Mouse (Mus musculus): ENCODE measurements around the gene Cpm. TPM values are rescaled to one million over a fixed set of nuclear protein-coding genes. Genes with fewer than 3 reads are reported as not detected.

The Cpm gene
- polyA plus RNA-seq, 1 experiment from 2014 or later, result 57.7 TPM

DNA sequence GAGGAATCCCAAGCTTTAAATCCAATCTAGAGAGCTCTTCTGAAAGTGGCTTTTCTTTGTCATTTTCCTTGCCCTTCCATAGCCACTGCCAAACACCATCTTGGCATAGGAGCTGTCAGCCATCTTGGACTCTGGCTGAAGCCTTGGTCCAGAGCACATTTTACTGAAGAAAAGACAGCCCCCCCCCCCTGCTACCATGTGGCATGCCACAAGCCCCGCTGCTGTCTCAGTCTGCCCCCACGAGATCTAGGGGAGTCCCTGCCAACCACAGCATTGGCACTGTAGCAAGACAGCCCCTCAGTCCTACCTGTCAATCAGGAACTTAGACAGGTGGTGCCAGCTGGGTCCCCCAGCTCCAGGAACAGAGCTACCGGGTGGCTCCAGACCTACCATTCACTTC, 52.2 kb downstream of the Cpm start:
- Histone ChIP-seq H3K4me1 (0 out of 2 replicates have a peak, but pooled peaks cover 3% of the 10 kb centered on the region), H3K9me3 (no peaks in the 10 kb centered on the region), H3K36me3 (0 out of 2 replicates have a peak, but pooled peaks cover 3% of the 10 kb centered on the region), H3K27ac (no peak overlapping the region), H3K27me3 (replicated peaks) (no peaks in the 10 kb centered on the region), H3K9ac (no peak overlapping the region), H3K4me2 (no peak overlapping the region), H3K4me3 (replicated peaks) (no peak overlapping the region)
- WGBS, result 93% methylated on average over 3 of the region's 3 CpGs
- ATAC-seq (ENCODE audit: insufficient read depth, low FRiP score, low read depth), result no peak

DNA sequence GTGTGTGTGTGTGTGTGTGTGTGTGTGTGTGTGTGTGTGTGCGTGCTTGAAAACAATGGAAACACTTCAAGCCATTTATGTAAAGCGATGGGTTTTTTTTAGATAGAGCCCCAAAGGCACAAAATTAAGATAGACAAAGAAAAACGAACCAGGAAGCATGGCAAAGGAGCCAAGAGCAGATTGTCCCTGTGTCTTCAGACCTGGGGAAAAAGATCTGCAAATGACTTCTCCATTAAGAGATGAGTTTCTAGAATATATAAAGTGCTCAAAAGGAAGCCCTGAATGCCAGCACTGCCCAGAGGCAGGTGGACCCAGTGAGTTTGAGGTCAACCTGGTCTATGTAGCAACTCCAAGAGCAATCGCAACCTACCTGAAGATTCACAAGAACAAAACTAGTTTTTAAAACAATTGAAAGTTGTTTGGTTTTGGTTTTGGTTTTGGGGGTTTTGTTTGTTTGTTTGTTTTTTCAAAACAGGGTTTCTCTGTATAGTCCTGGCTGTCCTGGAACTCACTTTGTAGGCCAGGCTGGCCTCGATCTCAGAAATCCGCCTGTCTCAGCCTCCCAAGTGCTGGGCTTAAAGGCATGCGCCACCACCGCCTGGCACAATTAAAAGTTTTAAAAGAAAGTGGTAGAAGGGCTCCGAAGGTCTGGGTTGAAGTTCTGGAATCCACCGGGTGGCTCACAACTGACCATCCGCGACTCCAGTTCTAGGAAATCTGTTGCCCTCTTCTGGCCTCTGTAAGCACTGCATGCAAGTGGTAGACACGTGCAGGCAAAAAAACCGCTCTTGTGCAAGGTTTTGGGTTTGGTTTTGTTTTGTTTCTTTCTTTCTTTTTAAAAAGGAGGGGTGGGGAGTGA, 52.9 kb downstream of the Cpm start:
- 0 out of 2 replicates have a peak, but pooled peaks cover 3% of the 10 kb centered on the region for H3K36me3 ChIP-seq
- no peak overlapping the region for H3K9ac ChIP-seq
- 68% methylated on average over 14 of the region's 14 CpGs for WGBS
- H3K27ac ChIP-seq, result no peak overlapping the region
- no peak overlapping the region for H3K4me2 ChIP-seq
- H3K4me1 ChIP-seq, result no peaks in the 10 kb centered on the region
- no peaks in the 10 kb centered on the region for H3K9me3 ChIP-seq
- no peaks in the 10 kb centered on the region for H3K27me3 ChIP-seq (replicated peaks)
- ATAC-seq (ENCODE audit: insufficient read depth, low FRiP score, low read depth), result no peak
- H3K4me3 ChIP-seq (replicated peaks), result no peak overlapping the region

DNA sequence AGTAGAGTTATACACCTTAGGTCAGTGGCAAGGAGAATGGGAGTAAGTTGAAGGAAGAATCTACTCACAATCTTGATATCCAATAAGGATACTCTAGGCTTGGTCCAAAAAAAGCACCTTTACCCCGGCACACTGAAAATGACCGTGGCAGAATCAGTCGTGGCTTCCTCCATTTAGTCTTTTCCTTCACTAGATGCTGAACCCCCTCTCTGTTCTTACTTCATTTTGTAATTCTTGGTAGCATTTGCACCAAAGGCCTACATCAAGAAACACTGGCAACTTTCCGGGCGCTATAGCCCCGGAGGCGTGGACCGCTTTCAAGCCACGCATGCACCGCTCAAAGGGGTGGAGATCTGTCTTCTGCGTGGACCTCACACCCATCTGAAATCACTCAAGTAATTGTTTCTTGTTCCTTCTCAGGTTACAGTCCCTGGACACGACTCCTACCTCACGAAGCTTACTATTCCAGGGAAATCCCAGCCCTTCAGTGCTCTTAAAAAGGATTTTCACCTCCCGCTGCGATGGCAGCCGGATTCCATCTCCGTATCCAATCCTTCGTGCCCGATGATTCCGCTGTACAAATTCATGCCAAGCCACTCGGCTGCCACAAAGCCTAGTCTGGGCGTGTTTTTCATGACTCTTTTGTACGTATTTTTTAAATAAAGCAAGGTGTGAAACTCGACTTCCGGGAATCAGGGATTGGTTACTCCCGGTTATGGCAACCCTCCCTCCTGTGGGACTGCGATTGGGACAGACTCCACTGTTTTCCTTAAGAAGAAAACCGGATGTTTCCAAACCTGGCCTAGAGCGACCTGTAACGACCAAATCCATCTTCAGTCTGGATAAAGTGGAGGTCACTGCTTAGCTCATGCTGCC, 53.8 kb downstream of the Cpm start:
- Histone ChIP-seq H3K9ac (no peak overlapping the region), H3K36me3 (0 out of 2 replicates have a peak, but pooled peaks cover 3% of the 10 kb centered on the region), H3K27me3 (replicated peaks) (no peaks in the 10 kb centered on the region), H3K4me3 (replicated peaks) (no peak overlapping the region), H3K9me3 (no peaks in the 10 kb centered on the region), H3K4me1 (no peaks in the 10 kb centered on the region), H3K4me2 (no peak overlapping the region), H3K27ac (no peak overlapping the region)
- 80% methylated on average over 30 of the region's 30 CpGs for WGBS
- ATAC-seq (ENCODE audit: insufficient read depth, low FRiP score, low read depth), result no peak

DNA sequence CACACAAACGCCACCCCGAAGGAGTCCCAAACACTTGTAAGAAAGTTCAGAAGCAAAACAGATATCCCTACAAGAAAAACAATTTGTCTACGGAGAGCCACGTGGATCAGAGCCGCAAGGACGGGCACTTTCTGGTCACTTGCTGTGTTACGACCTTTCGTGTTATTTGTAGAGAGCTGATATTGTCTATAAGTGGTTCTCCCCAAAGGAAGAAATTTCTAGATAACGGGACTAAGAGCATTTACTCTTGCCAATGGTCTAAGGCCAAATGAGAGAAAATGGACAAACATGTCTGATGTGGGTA, 54.4 kb downstream of the Cpm start:
- no peak overlapping the region for H3K9ac ChIP-seq
- H3K27me3 ChIP-seq (replicated peaks), result no peaks in the 10 kb centered on the region
- ATAC-seq (ENCODE audit: insufficient read depth, low FRiP score, low read depth), result no peak
- no peak overlapping the region for H3K4me3 ChIP-seq (replicated peaks)
- no peaks in the 10 kb centered on the region for H3K9me3 ChIP-seq
- H3K27ac ChIP-seq, result no peak overlapping the region
- no peaks in the 10 kb centered on the region for H3K4me1 ChIP-seq
- no peak overlapping the region for H3K4me2 ChIP-seq
- WGBS, result 89% methylated on average over 9 of the region's 9 CpGs
- H3K36me3 ChIP-seq, result 0 out of 2 replicates have a peak, but pooled peaks cover 8% of the 10 kb centered on the region

DNA sequence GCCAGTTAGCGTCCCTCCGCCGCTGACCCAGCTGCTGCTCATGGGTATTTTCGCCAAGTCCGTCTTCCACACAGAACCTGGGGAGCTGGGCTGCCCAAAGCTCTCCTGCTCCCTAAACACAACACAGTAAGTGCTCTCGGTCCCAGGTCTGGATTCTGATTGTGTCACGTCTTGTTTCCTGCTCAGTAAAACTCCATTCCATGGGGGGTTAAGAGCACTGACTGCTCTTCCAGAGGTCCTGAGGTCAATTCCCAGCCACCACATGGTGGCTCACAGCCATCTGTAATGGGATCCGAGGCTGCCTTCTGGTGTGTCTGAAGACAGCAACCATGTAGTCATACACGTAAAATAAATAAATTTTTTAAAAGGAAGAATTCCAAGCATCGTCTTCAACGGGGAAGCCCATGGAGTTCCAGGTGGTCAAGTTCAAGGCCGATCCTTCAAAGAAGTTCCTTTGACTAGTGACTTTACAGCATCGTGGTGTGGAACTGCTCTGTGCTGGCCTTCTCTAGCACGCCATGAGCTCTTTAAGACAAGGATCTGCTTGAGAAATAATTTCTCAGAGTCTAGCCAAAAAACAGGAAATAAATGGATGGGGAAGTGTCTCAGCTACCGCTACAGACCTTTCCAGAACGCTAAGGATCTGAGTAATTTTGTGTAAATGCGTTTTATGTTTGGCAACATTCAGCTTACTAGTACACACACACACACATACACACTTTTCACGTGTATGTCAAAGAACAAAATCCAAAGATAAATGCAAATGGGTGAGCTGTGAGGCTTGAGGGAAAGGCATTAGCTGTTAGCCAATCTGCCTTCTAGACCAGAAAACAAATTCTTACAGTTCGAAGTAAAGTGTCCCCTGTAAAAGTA, 55.2 kb downstream of the Cpm start:
- Histone ChIP-seq H3K4me2 (no peak overlapping the region), H3K27ac (no peak overlapping the region)
- WGBS, result 84% methylated on average over 19 of the region's 19 CpGs

DNA sequence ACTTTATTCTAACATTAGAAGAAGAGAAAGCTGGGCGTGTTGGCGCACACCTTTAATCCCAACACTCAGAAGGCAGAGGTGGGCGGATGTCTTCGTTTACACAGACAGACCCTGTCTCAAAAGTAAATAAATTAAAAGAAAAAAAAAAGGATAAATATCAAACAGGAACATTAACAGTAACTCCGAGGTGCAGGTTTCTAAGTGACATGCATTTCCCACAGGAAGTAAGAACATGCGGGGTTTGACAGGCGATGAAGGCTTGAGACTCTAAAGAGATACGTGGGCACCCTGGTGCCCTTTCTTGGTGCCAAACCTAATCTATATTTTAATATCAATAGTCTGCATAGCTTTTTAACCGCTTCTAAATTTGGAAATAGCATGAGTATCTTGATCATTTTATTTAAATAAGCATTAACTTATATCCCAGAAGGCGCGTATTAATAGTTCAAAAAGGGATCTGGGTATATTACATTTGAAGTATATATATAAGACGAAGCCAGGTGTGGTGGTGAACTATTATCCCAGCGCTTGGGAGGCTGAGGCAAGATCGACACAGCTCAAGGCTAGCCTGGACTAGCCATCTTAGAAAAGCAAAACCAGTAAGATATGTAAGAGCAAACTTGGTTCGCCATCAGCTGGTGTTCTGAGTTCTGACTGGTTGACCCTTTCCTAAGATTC, 56.0 kb downstream of the Cpm start:
- H3K27ac ChIP-seq, result no peak overlapping the region
- ATAC-seq (ENCODE audit: insufficient read depth, low FRiP score, low read depth), result no peak
- H3K4me3 ChIP-seq (replicated peaks), result no peak overlapping the region
- no peaks in the 10 kb centered on the region for H3K9me3 ChIP-seq
- H3K4me2 ChIP-seq, result no peak overlapping the region
- H3K36me3 ChIP-seq, result peaks cover 20% of the 10 kb centered on the region
- H3K27me3 ChIP-seq (replicated peaks), result no peaks in the 10 kb centered on the region
- no peaks in the 10 kb centered on the region for H3K4me1 ChIP-seq
- 87% methylated on average over 15 of the region's 15 CpGs for WGBS
- no peak overlapping the region for H3K9ac ChIP-seq

More for the DNA sequence above, 55.2 kb downstream of the Cpm start:
- Histone ChIP-seq H3K9ac (no peak overlapping the region), H3K9me3 (no peaks in the 10 kb centered on the region), H3K4me1 (no peaks in the 10 kb centered on the region), H3K4me3 (replicated peaks) (no peak overlapping the region), H3K27me3 (replicated peaks) (no peaks in the 10 kb centered on the region), H3K36me3 (0 out of 2 replicates have a peak, but pooled peaks cover 16% of the 10 kb centered on the region)
- no peak for ATAC-seq (ENCODE audit: insufficient read depth, low FRiP score, low read depth)

DNA sequence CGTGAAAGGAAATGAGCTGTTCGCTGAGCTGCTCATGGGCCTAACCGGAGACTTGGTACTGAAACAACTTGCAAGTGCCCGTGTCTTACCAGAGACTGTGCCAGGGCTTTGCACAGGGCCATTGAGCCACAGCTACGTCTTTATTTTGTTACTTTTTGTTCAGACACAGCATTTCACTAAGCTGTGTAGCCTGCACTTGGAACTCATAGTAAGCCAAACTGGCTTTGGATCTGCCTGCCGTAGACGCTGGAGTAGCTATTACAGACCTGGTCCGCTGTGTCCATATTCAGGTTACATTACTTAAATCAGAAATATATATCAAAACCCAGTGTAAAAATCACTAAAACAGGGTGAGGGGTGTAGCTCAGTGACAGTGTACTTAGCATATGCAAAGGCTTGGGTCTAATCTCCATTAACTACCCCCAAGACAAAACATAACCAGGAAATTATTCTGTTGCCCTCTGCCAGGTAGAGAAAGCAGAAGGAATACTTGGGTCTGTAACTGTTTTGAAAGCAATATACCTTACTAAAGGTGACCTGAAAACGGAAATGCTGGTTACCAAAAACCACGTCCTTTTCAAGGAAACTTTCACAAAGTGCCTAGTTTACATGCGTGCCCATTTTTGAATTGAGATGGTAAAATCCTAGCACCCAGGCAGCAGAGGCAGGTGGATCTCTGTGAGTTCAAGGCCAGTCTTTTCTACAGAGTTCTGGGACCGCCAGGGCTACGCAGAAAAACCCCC, 56.7 kb downstream of the Cpm start:
- no peak for ATAC-seq (ENCODE audit: insufficient read depth, low FRiP score, low read depth)
- Histone ChIP-seq H3K4me3 (replicated peaks) (no peak overlapping the region), H3K27me3 (replicated peaks) (no peaks in the 10 kb centered on the region), H3K9ac (no peak overlapping the region), H3K9me3 (no peaks in the 10 kb centered on the region), H3K4me1 (no peaks in the 10 kb centered on the region), H3K4me2 (no peak overlapping the region), H3K27ac (no peak overlapping the region), H3K36me3 (peaks cover 25% of the 10 kb centered on the region)
- WGBS, result 90% methylated on average over 13 of the region's 13 CpGs

DNA sequence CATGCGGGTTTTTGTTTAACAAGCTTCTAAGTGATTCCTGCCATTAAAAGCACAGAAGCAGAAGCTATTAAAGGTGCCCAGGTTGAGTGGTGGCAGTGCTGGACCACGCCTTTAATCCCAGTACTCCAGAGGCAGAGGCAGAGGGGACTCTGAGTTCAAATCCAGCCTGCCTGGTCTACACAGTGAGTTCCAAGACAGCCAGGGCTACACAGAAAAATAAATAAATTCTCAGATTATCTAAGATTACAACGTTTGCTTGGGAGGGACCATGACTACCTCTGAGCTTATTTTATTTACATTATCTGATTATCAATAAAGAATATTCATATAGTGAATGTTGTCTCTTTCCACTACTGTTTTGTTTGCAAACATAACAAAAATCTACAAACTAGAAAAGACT, 57.7 kb downstream of the Cpm start:
- no peaks in the 10 kb centered on the region for H3K27me3 ChIP-seq (replicated peaks)

DNA sequence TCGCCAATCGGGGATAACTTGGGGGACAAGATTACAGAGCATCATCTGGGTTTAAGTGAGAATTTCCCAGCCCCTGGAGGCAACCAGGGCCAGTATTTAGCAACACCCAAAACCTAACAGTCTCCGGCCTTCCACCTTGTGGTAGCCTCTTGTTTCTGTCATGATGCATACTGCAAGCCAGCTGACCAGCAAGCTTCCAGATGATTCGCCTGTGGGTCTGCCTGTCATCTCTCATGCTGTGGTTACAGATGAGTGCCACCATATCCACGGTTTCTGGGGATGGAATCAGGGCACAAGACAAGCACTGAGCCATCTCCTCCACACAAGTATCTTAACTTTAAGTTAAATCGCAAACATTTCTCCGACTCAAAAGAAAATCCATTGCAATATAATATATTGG, 58.3 kb downstream of the Cpm start:
- no peaks in the 10 kb centered on the region for H3K9me3 ChIP-seq
- H3K9ac ChIP-seq, result no peak overlapping the region
- no peaks in the 10 kb centered on the region for H3K27me3 ChIP-seq (replicated peaks)
- H3K36me3 ChIP-seq, result peaks cover 38% of the 10 kb centered on the region
- 85% methylated on average over 7 of the region's 7 CpGs for WGBS
- H3K27ac ChIP-seq, result no peak overlapping the region
- no peak overlapping the region for H3K4me3 ChIP-seq (replicated peaks)
- no peaks in the 10 kb centered on the region for H3K4me1 ChIP-seq
- H3K4me2 ChIP-seq, result no peak overlapping the region
- ATAC-seq (ENCODE audit: insufficient read depth, low FRiP score, low read depth), result no peak

More for the DNA sequence above, 57.7 kb downstream of the Cpm start:
- no peak overlapping the region for H3K4me2 ChIP-seq
- no peaks in the 10 kb centered on the region for H3K4me1 ChIP-seq
- no peak overlapping the region for H3K27ac ChIP-seq
- no peak overlapping the region for H3K4me3 ChIP-seq (replicated peaks)
- H3K36me3 ChIP-seq, result peaks cover 33% of the 10 kb centered on the region
- no peak for ATAC-seq (ENCODE audit: insufficient read depth, low FRiP score, low read depth)
- H3K9me3 ChIP-seq, result no peaks in the 10 kb centered on the region
- 68% methylated on average over 3 of the region's 3 CpGs for WGBS
- H3K9ac ChIP-seq, result no peak overlapping the region

DNA sequence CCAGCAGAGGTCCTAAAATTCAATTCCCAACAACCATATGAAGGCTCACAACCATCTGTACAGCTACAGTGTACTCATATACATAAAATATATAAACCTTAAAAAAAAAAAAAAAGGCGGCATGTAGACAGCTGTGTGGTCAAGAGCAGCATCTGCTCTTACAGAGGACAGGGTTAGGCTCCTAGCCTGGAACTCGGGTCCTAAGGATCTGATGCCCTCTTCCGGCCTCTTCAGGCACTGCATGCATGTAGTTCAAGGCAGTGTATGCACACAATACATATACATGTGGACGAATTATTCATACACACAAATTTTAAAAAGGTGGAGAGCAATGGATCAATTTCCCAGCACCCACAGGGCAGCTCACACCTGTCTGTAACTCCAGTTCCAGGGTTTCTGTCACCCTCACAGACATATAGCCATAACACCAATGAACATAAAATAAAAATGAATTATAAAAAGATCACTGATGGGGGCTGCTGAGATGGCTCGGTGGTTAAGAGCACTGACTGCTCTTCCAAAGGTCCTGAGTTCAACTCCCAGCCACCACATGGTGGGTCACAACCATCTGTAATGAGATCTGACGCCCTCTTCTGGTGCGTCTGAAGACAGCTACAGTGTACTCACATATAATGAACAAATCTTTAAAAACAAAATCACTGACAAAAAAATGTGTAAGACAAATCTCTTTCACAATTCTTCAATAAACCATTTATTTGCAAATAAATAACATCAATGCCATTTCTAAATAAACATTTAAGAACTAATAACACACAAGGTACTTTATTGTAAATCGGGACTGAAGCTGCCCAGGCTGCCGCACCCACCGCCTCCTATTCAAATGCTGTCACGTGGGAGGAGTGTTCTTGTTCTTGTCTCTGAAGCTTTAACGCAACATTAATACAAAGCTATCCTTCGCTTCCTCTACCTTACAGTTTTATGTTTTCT, 59.2 kb downstream of the Cpm start:
- H3K27ac ChIP-seq, result no peak overlapping the region
- no peaks in the 10 kb centered on the region for H3K9me3 ChIP-seq
- H3K4me2 ChIP-seq, result no peak overlapping the region
- no peak overlapping the region for H3K9ac ChIP-seq
- WGBS, result 82% methylated on average over 13 of the region's 13 CpGs
- H3K4me1 ChIP-seq, result no peaks in the 10 kb centered on the region
- H3K27me3 ChIP-seq (replicated peaks), result no peaks in the 10 kb centered on the region
- peak; percentile 35; the same call in 1 of the 2 replicates for ATAC-seq (ENCODE audit: insufficient read depth, low FRiP score, low read depth)
- H3K4me3 ChIP-seq (replicated peaks), result no peak overlapping the region
- H3K36me3 ChIP-seq, result peaks cover 44% of the 10 kb centered on the region

Data from stomach, embryonic 15.5 days (tissue).